Mouse (Mus musculus) midbrain, embryonic 14.5 days (tissue): ENCODE results near the gene Gm10320. TPM values are rescaled to one million over a fixed set of nuclear protein-coding genes. Genes with fewer than 3 reads are reported as not detected.

Experiments used
- ATAC-seq: fragments of 200-750 bp; cut with Nextera tagmentation; 2 replicates; pipeline ENCODE4 v1.8.0; 2017; ENCODE audit warnings: moderate number of reproducible peaks, moderate library complexity; ENCODE audit not compliant: low FRiP score, low TSS enrichment
- DNase-seq: peaks from one replicate; pipeline ENCODE4 v3.0.0-alpha.2; 2015
- H3K27ac ChIP-seq: fragments of 300-500 bp; sonication (generic); replicated peaks from 2 replicates; pipeline ENCODE4 v1.5.1; 2014; ENCODE audit warnings: mild to moderate bottlenecking, low read depth, low read length, moderate library complexity
- H3K27me3 ChIP-seq: fragments of 300-500 bp; sonication (generic); 2 replicates; pipeline ENCODE4 v1.6.1; 2014; ENCODE audit warnings: low read length, control low read depth, mixed read lengths; ENCODE audit not compliant: control insufficient read depth, insufficient read depth
- H3K36me3 ChIP-seq: fragments of 300-500 bp; sonication (generic); 2 replicates; pipeline ENCODE4 v1.6.1; 2014; ENCODE audit warnings: low read length, control low read depth; ENCODE audit not compliant: control insufficient read depth, insufficient read depth
- H3K4me1 ChIP-seq: fragments of 300-500 bp; sonication (generic); 2 replicates; pipeline ENCODE4 v1.6.1; 2014; ENCODE audit warnings: mild to moderate bottlenecking, antibody characterized with exemption, low read length, control low read depth; ENCODE audit not compliant: control insufficient read depth, insufficient read depth
- H3K4me2 ChIP-seq: fragments of 300-500 bp; sonication (generic); 2 replicates; pipeline ENCODE4 v1.6.1; 2014; ENCODE audit warnings: mild to moderate bottlenecking, low read length, moderate library complexity
- H3K4me3 ChIP-seq: fragments of 300-500 bp; sonication (generic); replicated peaks from 2 replicates; pipeline ENCODE4 v1.5.1; 2014; ENCODE audit warnings: low read depth, low read length
- H3K9ac ChIP-seq: fragments of 300-500 bp; sonication (generic); replicated peaks from 2 replicates; pipeline ENCODE4 v1.6.1; 2014; ENCODE audit warnings: mild to moderate bottlenecking, low read length, moderate library complexity
- H3K9me3 ChIP-seq: fragments of 300-500 bp; sonication (generic); 2 replicates; pipeline ENCODE4 v1.6.1; 2016; ENCODE audit warnings: low read length, control low read depth, mixed read lengths; ENCODE audit not compliant: control insufficient read depth
- WGBS: fragments of 180-500 bp; shearing (Covaris S2); extraction: QIAGEN DNeasy Blood & Tissue Kit; methylation state at CpG from one replicate; pipeline ENCODE4 v1.1.7; 2014; 5-methylcytosine and 5-hydroxymethylcytosine counted together
- polyA plus RNA-seq: library from polyadenylated mRNA; unstranded; fragments of >200 nt; fragmentation: Nextera tagmentation; extraction: Ambion mirVana; gene quantifications from 2 replicates; pipeline ENCODE4 v1.2.1, GENCODE M21; 2014

Gene Gm10320
- polyA plus RNA-seq, 1 experiment from 2014 or later = 0.67 TPM

- Histone ChIP-seq H3K36me3 (no peaks in the 10 kb centered on the region), H3K4me1 (no peaks in the 10 kb centered on the region), H3K27me3 (no peaks in the 10 kb centered on the region), H3K4me3 (no peak overlapping the region), H3K27ac (no peak overlapping the region), H3K9me3 (no peaks in the 10 kb centered on the region), H3K9ac (no peak overlapping the region), H3K4me2 (no peak overlapping the region)
- no peak for ATAC-seq
- 86% methylated on average over 4 of the region's 4 CpGs for WGBS
- no peak for DNase-seq
These were observed 50.8 kb downstream of the Gm10320 start for GRCm38 (mm10) chr13:98441001-98441400.

- WGBS = 57% methylated on average over 13 of the region's 13 CpGs
- H3K27ac ChIP-seq = no peak overlapping the region
- H3K4me2 ChIP-seq = no peak overlapping the region
- H3K4me1 ChIP-seq = no peaks in the 10 kb centered on the region
- no peaks in the 10 kb centered on the region for H3K9me3 ChIP-seq
- ATAC-seq (no peak), DNase-seq (no peak)
- no peaks in the 10 kb centered on the region for H3K27me3 ChIP-seq
- H3K9ac ChIP-seq = no peak overlapping the region
- H3K4me3 ChIP-seq = no peak overlapping the region
- H3K36me3 ChIP-seq = no peaks in the 10 kb centered on the region
These were observed 51.4 kb downstream of the Gm10320 start for GRCm38 (mm10) chr13:98440293-98440952.

Other genes starting within 250 kb of the Gm10320 start
- 27.5 and 35.1 TPM in 2 replicates for gene Utp15, start 229.0 kb downstream of the Gm10320 start, polyA plus RNA-seq
- 97.6 and 110 TPM in 2 replicates for gene Ankra2, start 228.9 kb downstream of the Gm10320 start, polyA plus RNA-seq
- not detected in 2 replicates for gene Gm21976, start 212.1 kb downstream of the Gm10320 start, polyA plus RNA-seq
- 568 and 574 TPM in 2 replicates for gene Btf3, start 175.0 kb downstream of the Gm10320 start, polyA plus RNA-seq
- gene Foxd1, start 137.8 kb downstream of the Gm10320 start, polyA plus RNA-seq = 0.12 and 0.54 TPM in 2 replicates
- not detected in 2 replicates for gene Tmem174, start 145.4 kb upstream of the Gm10320 start, polyA plus RNA-seq
- gene Tmem171, start 202.8 kb upstream of the Gm10320 start, polyA plus RNA-seq = not detected in 2 replicates